Mouse (Mus musculus): ENCODE measurements around the gene Prss28. TPM values are rescaled to one million over a fixed set of nuclear protein-coding genes. Genes with fewer than 3 reads are reported as not detected.

The Prss28 gene
- total RNA-seq (2017), result not detected in 2 replicates

- ATAC-seq (replicated peaks; ENCODE audit: low read depth, poor library complexity, severe bottlenecking), result no peak
These were observed at the start of gene Prss28 for GRCm38 (mm10) chr17:25308346-25308745. TSS of gene Prss28 (plus strand) at chr17:25308646.

- no peak for ATAC-seq (replicated peaks; ENCODE audit: low read depth, poor library complexity, severe bottlenecking)
These were observed 44.0 kb upstream of the Prss28 start for GRCm38 (mm10) chr17:25264453-25264852.

- ATAC-seq (replicated peaks; ENCODE audit: low read depth, poor library complexity, severe bottlenecking), result no peak
These were observed 37.6 kb upstream of the Prss28 start for GRCm38 (mm10) chr17:25270795-25271335.

- no peak for ATAC-seq (replicated peaks; ENCODE audit: low read depth, poor library complexity, severe bottlenecking)
These were observed 36.1 kb upstream of the Prss28 start for GRCm38 (mm10) chr17:25272326-25272725.

GRCm38 (mm10) chr17:25272951-25273705 lies 35.3 kb upstream of the Prss28 start:
- peak; percentile 70 for ATAC-seq (replicated peaks; ENCODE audit: low read depth, poor library complexity, severe bottlenecking)

- ATAC-seq (replicated peaks; ENCODE audit: low read depth, poor library complexity, severe bottlenecking), result peak; percentile 85
These were observed 34.5 kb upstream of the Prss28 start for GRCm38 (mm10) chr17:25273706-25274501.

GRCm38 (mm10) chr17:25274571-25275346 lies 33.7 kb upstream of the Prss28 start, which contains the start of gene Ube2i:
TSS of gene Ube2i (minus strand) at chr17:25274622.
- no peak for ATAC-seq (replicated peaks; ENCODE audit: low read depth, poor library complexity, severe bottlenecking)

- no peak for ATAC-seq (replicated peaks; ENCODE audit: low read depth, poor library complexity, severe bottlenecking)
These were observed 32.6 kb upstream of the Prss28 start for GRCm38 (mm10) chr17:25275833-25276232.

- ATAC-seq (replicated peaks; ENCODE audit: low read depth, poor library complexity, severe bottlenecking), result peak; percentile 72
These were observed 26.3 kb upstream of the Prss28 start for GRCm38 (mm10) chr17:25282133-25282532.

- ATAC-seq (replicated peaks; ENCODE audit: low read depth, poor library complexity, severe bottlenecking), result peak; percentile 83
These were observed 23.4 kb upstream of the Prss28 start for GRCm38 (mm10) chr17:25285033-25285432.

- ATAC-seq (replicated peaks; ENCODE audit: low read depth, poor library complexity, severe bottlenecking), result peak; percentile 84
These were observed 19.6 kb upstream of the Prss28 start for GRCm38 (mm10) chr17:25288842-25289241.

GRCm38 (mm10) chr17:25290411-25290810 lies 18.0 kb upstream of the Prss28 start:
- ATAC-seq (replicated peaks; ENCODE audit: low read depth, poor library complexity, severe bottlenecking), result 0 out of 2 replicates have a peak, but pooled peaks have one; percentile 36

- no peak for ATAC-seq (replicated peaks; ENCODE audit: low read depth, poor library complexity, severe bottlenecking)
These were observed 15.0 kb upstream of the Prss28 start for GRCm38 (mm10) chr17:25293495-25293894.

GRCm38 (mm10) chr17:25294111-25294510 lies 14.3 kb upstream of the Prss28 start:
- ATAC-seq (replicated peaks; ENCODE audit: low read depth, poor library complexity, severe bottlenecking), result no peak

- ATAC-seq (replicated peaks; ENCODE audit: low read depth, poor library complexity, severe bottlenecking), result no peak
These were observed 10.4 kb upstream of the Prss28 start, which contains the start of gene Prss34 for GRCm38 (mm10) chr17:25298094-25298493. TSS of gene Prss34 (plus strand) at chr17:25298394.

GRCm38 (mm10) chr17:25318354-25318753 lies 9.9 kb downstream of the Prss28 start, which contains the start of gene Prss29:
TSS of gene Prss29 (plus strand) at chr17:25318654.
- ATAC-seq (replicated peaks; ENCODE audit: low read depth, poor library complexity, severe bottlenecking), result no peak

- ATAC-seq (replicated peaks; ENCODE audit: low read depth, poor library complexity, severe bottlenecking), result no peak
These were observed 12.4 kb downstream of the Prss28 start for GRCm38 (mm10) chr17:25320819-25321218.

- no peak for ATAC-seq (replicated peaks; ENCODE audit: low read depth, poor library complexity, severe bottlenecking)
These were observed 14.5 kb downstream of the Prss28 start for GRCm38 (mm10) chr17:25322930-25323329.

- peak; percentile 83 for ATAC-seq (replicated peaks; ENCODE audit: low read depth, poor library complexity, severe bottlenecking)
These were observed 23.9 kb downstream of the Prss28 start for GRCm38 (mm10) chr17:25332321-25332720.

GRCm38 (mm10) chr17:25333943-25334342 lies 25.5 kb downstream of the Prss28 start:
- peak; percentile 62; the same call in 1 of the 2 replicates for ATAC-seq (replicated peaks; ENCODE audit: low read depth, poor library complexity, severe bottlenecking)
